Mouse (Mus musculus): ENCODE data around the gene Atp2b4. TPM values are rescaled to one million over a fixed set of nuclear protein-coding genes. Genes with fewer than 3 reads are reported as not detected.

Gene Atp2b4
- total and polyA plus RNA-seq, 3 experiments, result 4.5 to 39.7 (median 24.9) TPM

- no peak for DNase-seq
Observed at GRCm38 (mm10) chr1:133650288-133651055, 150.4 kb downstream of the Atp2b4 start.

Small RNAs within 50 kb of the gene (microRNA-seq; reads per million reads assigned to microRNA genes)
- 0 reads per million in 2 experiments for gene Mir6903

Other genes with a start within 250 kb of the Atp2b4 start
- gene Snrpe, start 190.8 kb downstream of the Atp2b4 start, total RNA-seq (2021), result 100 to 1,000 TPM in 1 of 2 experiments, 10 to 100 TPM in 1; 78.9 to 116 TPM
- gene Snrpe, start 190.8 kb downstream of the Atp2b4 start, polyA plus RNA-seq (2012; rRNA removed), result 2.1 and 2.3 TPM in 2 replicates
- 10 to 100 TPM in 1 of 2 experiments, 1 to 10 TPM in 1; 8.7 to 10.3 TPM for gene Zbed6, start 140.2 kb downstream of the Atp2b4 start, total RNA-seq (2021)
- gene Zbed6, start 140.2 kb downstream of the Atp2b4 start, polyA plus RNA-seq (2012; rRNA removed), result not detected in 2 replicates
- 10 to 100 TPM; 22.6 to 28.5 TPM for gene Gm38394, start 139.7 kb downstream of the Atp2b4 start, total RNA-seq (2021)
- 1.9 and 2.0 TPM in 2 replicates for gene Gm38394, start 139.7 kb downstream of the Atp2b4 start, polyA plus RNA-seq (2012; rRNA removed)
- gene Lax1, start 110.9 kb downstream of the Atp2b4 start, total RNA-seq (2021), result under 1 TPM in 1 of 2 experiments, not detected in 1; 0.31 TPM
- gene Lax1, start 110.9 kb downstream of the Atp2b4 start, polyA plus RNA-seq (2012; rRNA removed), result 0.17 and 0.18 TPM in 2 replicates
- gene Optc, start 107.0 kb upstream of the Atp2b4 start, total RNA-seq (2021), result 1 to 10 TPM in 1 of 2 experiments, under 1 TPM in 1; 0.98 to 1.0 TPM
- gene Optc, start 107.0 kb upstream of the Atp2b4 start, polyA plus RNA-seq (2012; rRNA removed), result 0.83 and 1.3 TPM in 2 replicates
- 10 to 100 TPM; 54.7 to 70.2 TPM for gene Prelp, start 120.4 kb upstream of the Atp2b4 start, total RNA-seq (2021)
- 30.6 and 44.4 TPM in 2 replicates for gene Prelp, start 120.4 kb upstream of the Atp2b4 start, polyA plus RNA-seq (2012; rRNA removed)
- 10 to 100 TPM; 10.1 to 12.4 TPM for gene Fmod, start 236.2 kb upstream of the Atp2b4 start, total RNA-seq (2021)
- 13.4 and 17.9 TPM in 2 replicates for gene Fmod, start 236.2 kb upstream of the Atp2b4 start, polyA plus RNA-seq (2012; rRNA removed)